Comparison of ENCODE assay signal across 8 mouse cellular contexts in genomic region chr11:20561323-20562002, GRCm38 (mm10). TPM values are rescaled to one million over a fixed set of nuclear protein-coding genes. Genes with fewer than 3 reads are reported as not detected.
DNase-seq lines count a peak whose midpoint lies in the region; ATAC-seq and TF ChIP-seq lines count a peak whose summit lies in the region.

No protein-coding gene starts in this region.

- WGBS in intestine, embryonic 14.5 days, result 3% methylated on average over 13 of the region's 13 CpGs
- 3% methylated on average over 13 of the region's 13 CpGs for WGBS in lung, embryonic 14.5 days

- H3K9me3 ChIP-seq in intestine, embryonic 14.5 days (ENCODE audit: control insufficient read depth, low read length), result no peaks in the 10 kb centered on the region
- no peaks in the 10 kb centered on the region for H3K9me3 ChIP-seq in lung, embryonic 14.5 days (ENCODE audit: low read depth, low read length)

- H3K27me3 ChIP-seq in intestine, embryonic 14.5 days (replicated peaks; ENCODE audit: control insufficient read depth, insufficient read depth, low read length), result no peaks in the 10 kb centered on the region
- no peaks in the 10 kb centered on the region for H3K27me3 ChIP-seq in lung, embryonic 14.5 days (ENCODE audit: insufficient read depth, low read length)

- peaks cover 20% of the 10 kb centered on the region for H3K4me1 ChIP-seq in intestine, embryonic 14.5 days (replicated peaks; ENCODE audit: control insufficient read depth, insufficient read depth, low read length)
- peaks cover 23% of the 10 kb centered on the region for H3K4me1 ChIP-seq in lung, embryonic 14.5 days (ENCODE audit: insufficient read depth)

- peak overlapping the region; percentile 13; the same call in 1 of the 2 replicates for H3K4me3 ChIP-seq in intestine, embryonic 14.5 days (ENCODE audit: low read depth, low read length)
- peak overlapping the region; percentile 23 for H3K4me3 ChIP-seq in lung, embryonic 14.5 days (ENCODE audit: low read depth, low read length)

- H3K27ac ChIP-seq in intestine, embryonic 14.5 days (ENCODE audit: low read depth), result peak overlapping the region; percentile 43; the same call in 1 of the 2 replicates
- H3K27ac ChIP-seq in lung, embryonic 14.5 days (ENCODE audit: low read depth), result peak overlapping the region; percentile 66

- peak; percentile 96 for ATAC-seq in granulocyte monocyte progenitor cell, adult 5-6 weeks (replicated peaks; ENCODE audit: poor library complexity, severe bottlenecking)
- ATAC-seq in intestine, embryonic 14.5 days (replicated peaks; ENCODE audit: low FRiP score, low TSS enrichment, low read depth), result peak; percentile 85
- ATAC-seq in lung, embryonic 14.5 days (ENCODE audit: insufficient read depth), result peak; percentile 96
- ATAC-seq in neutrophil, adult 5-6 weeks (ENCODE audit: extremely low read depth, insufficient number of reproducible peaks, low FRiP score, poor library complexity, severe bottlenecking), result peak; percentile 49

- no peaks in the 10 kb centered on the region for H3K36me3 ChIP-seq in intestine, embryonic 14.5 days (ENCODE audit: control insufficient read depth, insufficient read depth, low read length)
- no peaks in the 10 kb centered on the region for H3K36me3 ChIP-seq in lung, embryonic 14.5 days (ENCODE audit: insufficient read depth)

- DNase-seq in urinary bladder, postnatal 14 days (ENCODE audit: low spot score), result peak; percentile 29
- no peak for DNase-seq in urinary bladder, adult 2 months (ENCODE audit: low spot score)
- peak; percentile 79 to 82 for DNase-seq in cerebellum, postnatal 10 days
- DNase-seq in intestine, embryonic 14.5 days (ENCODE audit: low spot score), result peak; percentile 76
- DNase-seq in lung, embryonic 14.5 days, result peak; percentile 89
- DNase-seq in left cerebral cortex, adult 11 months (ENCODE audit: low spot score), result no peak

- peak overlapping the region; percentile 48 for H3K4me2 ChIP-seq in intestine, embryonic 14.5 days (ENCODE audit: low read length)
- peak overlapping the region; percentile 54 for H3K4me2 ChIP-seq in lung, embryonic 14.5 days

- TF ChIP-seq CTCF in lung, embryonic 14.5 days (IDR thresholded peaks at IDR 0.05; ENCODE audit: low read depth), result no peak

- no peak overlapping the region for H3K9ac ChIP-seq in intestine, embryonic 14.5 days (ENCODE audit: low read length)
- H3K9ac ChIP-seq in lung, embryonic 14.5 days, result no peak overlapping the region; the same call in 1 of the 2 replicates

RNA-seq across cellular contexts. Expression of gene Sertad2, which starts 18.4 kb away (rescaled TPM):
- polyA plus RNA-seq in urinary bladder, adult 2 months (2012; rRNA removed), result 18.0 and 19.1 TPM in 2 replicates
- total RNA-seq in granulocyte monocyte progenitor cell, adult 5-6 weeks (2014; fragmentation: Nextera tagmentation), result 5.7 and 7.5 TPM in 2 replicates
- total RNA-seq in granulocyte monocyte progenitor cell, adult 5-6 weeks (2017), result 7.3 and 9.3 TPM in 2 replicates
- polyA plus RNA-seq in intestine, embryonic 14.5 days (2014; fragmentation: Nextera tagmentation; extraction: Ambion mirVana), result 26.2 and 27.1 TPM in 2 replicates
- 44.0 and 45.8 TPM in 2 replicates for polyA plus RNA-seq in lung, embryonic 14.5 days (2014; fragmentation: Nextera tagmentation; extraction: Ambion mirVana)
- 17.8 and 18.4 TPM in 2 replicates for total RNA-seq in neutrophil, adult 5-6 weeks (2017)

Comparison
In these comparisons a context has a peak if more than half of its experiments do, and no peak if none do; other contexts are left out.
1. DNase-seq: peak in urinary bladder, postnatal 14 days (single experiment), cerebellum, postnatal 10 days (2 of 2), intestine, embryonic 14.5 days (single experiment) and lung, embryonic 14.5 days (single experiment); none in urinary bladder, adult 2 months (single experiment) and left cerebral cortex, adult 11 months (single experiment).
2. Peak in every context shown above with its lines, with median percentiles within 50 percentile points of each other: ATAC-seq.